Mouse (Mus musculus): ENCODE results near the gene Cnppd1. TPM values are rescaled to one million over a fixed set of nuclear protein-coding genes. Genes with fewer than 3 reads are reported as not detected.
A peak's percentile ranks its signal among the peaks of the same experiment; 100 is the strongest.

Cnppd1 gene
- polyA plus RNA-seq, 1 experiment from 2014 or later = 45.6 TPM

DNA sequence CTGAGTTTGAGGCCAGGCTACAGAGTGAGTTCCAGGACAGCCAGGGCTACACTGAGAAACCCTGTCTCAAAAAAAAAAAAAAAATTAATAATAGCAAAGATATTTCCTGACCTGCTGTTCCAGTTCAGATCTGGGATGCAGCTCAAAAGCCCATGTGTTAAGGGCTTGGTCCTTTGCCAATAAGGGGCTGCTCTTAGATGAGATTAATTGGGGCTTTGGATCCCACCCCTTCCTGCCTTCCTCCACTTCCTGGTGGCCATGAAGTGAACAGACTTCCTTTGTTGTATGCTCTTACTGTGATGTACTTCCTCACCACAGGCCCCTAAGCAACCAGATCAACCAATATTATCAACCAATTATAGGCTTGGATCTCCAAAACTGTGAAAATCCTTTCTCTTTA, 44.6 kb upstream of the Cnppd1 start:
- no peak for TF ChIP-seq CTCF (IDR thresholded peaks at IDR 0.05; ENCODE audit: low read depth)
- H3K9ac ChIP-seq (ENCODE audit: low read depth, low read length) = no peak overlapping the region
- no peak for ATAC-seq
- H3K4me2 ChIP-seq (replicated peaks; ENCODE audit: low read depth) = no peak overlapping the region
- H3K36me3 ChIP-seq (ENCODE audit: control insufficient read depth, insufficient read depth) = peaks cover 57% of the 10 kb centered on the region
- H3K27me3 ChIP-seq (replicated peaks; ENCODE audit: control insufficient read depth, insufficient read depth, low read length) = no peaks in the 10 kb centered on the region
- no peak overlapping the region for H3K4me3 ChIP-seq (ENCODE audit: low read depth, low read length)
- H3K27ac ChIP-seq (ENCODE audit: low read depth, low read length) = no peak overlapping the region
- peaks cover 4% of the 10 kb centered on the region; the same call in 1 of the 2 replicates for H3K4me1 ChIP-seq (replicated peaks; ENCODE audit: control insufficient read depth, insufficient read depth, low read length)
- H3K9me3 ChIP-seq (ENCODE audit: control insufficient read depth) = no peaks in the 10 kb centered on the region

DNA sequence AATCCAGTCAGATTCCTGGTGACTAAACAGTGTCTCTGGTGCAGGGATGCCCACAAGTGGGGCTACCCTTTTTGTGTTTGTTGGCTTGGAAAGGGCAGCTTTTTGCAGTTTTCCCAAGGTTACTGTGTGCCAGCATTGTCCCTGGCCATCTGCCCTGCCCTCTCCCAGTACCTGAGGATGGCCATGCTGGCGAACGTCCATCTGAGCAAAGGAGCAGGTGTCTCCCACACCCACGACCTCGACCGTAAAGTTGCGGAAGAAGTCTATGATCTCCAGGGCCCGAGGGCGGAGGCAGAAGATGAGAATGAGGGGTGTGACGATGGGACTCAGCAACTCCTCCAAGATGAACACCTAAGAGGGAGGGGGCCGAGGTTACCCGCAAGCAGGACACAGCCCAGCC, 43.0 kb upstream of the Cnppd1 start:
- Histone ChIP-seq H3K4me3 (ENCODE audit: low read depth, low read length) (no peak overlapping the region), H3K27me3 (replicated peaks; ENCODE audit: control insufficient read depth, insufficient read depth, low read length) (no peaks in the 10 kb centered on the region), H3K9ac (ENCODE audit: low read depth, low read length) (no peak overlapping the region), H3K36me3 (ENCODE audit: control insufficient read depth, insufficient read depth) (peaks cover 68% of the 10 kb centered on the region), H3K4me2 (replicated peaks; ENCODE audit: low read depth) (no peak overlapping the region), H3K27ac (ENCODE audit: low read depth, low read length) (no peak overlapping the region), H3K4me1 (replicated peaks; ENCODE audit: control insufficient read depth, insufficient read depth, low read length) (0 out of 2 replicates have a peak, but pooled peaks cover 2% of the 10 kb centered on the region), H3K9me3 (ENCODE audit: control insufficient read depth) (no peaks in the 10 kb centered on the region)
- TF ChIP-seq CTCF (IDR thresholded peaks at IDR 0.05; ENCODE audit: low read depth) = no peak
- ATAC-seq = no peak
- WGBS = 85% methylated on average over 11 of the region's 11 CpGs

DNA sequence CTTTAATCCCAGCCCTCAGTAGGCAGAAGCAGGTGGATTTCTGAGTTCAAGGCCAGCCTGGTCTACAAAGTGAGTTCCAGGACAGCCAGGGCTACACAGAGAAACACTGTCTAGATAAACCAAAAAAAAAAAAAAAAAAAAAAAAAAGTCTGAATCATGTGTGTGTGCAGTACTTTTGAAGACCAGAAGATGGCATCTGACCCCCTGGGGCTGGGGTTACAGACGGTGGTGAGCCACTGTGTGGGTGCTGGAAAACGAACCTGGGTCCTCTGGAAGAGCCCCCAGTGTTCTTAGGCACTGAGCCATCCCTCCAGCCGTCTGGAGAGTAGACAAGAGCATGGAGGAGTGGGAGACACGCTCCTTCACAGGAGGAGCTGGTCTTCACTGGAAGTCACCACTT, 39.6 kb upstream of the Cnppd1 start:
- 78% methylated on average over 4 of the region's 4 CpGs for WGBS
- ATAC-seq = no peak

DNA sequence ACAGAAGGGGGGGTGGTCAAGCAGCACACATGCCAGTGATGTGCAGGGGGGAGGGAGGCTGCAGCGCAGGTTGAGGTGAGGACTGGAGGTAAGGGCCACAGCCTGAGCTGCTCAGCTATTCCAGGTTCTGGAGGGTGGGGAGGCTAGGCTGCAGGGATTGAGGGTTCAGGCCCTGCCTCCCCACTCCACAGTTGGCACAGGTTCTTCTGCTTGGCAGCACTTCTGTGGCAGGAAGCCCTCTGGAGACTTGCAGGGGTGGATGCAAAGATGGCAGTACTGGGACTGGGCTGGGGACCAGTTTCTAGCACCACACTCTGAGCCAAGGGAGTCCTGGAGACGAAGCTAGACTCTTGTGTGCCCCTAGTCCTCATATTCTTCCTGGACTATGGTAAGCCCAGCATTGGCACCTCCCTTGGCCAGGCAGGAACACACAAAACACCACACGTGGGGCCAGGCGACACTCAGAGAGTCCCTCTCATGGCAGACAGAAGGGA, 38.9 kb upstream of the Cnppd1 start:
- Histone ChIP-seq H3K4me3 (ENCODE audit: low read depth, low read length) (no peak overlapping the region), H3K9me3 (ENCODE audit: control insufficient read depth) (no peaks in the 10 kb centered on the region), H3K27me3 (replicated peaks; ENCODE audit: control insufficient read depth, insufficient read depth, low read length) (no peaks in the 10 kb centered on the region), H3K36me3 (ENCODE audit: control insufficient read depth, insufficient read depth) (peaks cover 51% of the 10 kb centered on the region), H3K9ac (ENCODE audit: low read depth, low read length) (no peak overlapping the region), H3K4me2 (replicated peaks; ENCODE audit: low read depth) (no peak overlapping the region), H3K27ac (ENCODE audit: low read depth, low read length) (no peak overlapping the region), H3K4me1 (replicated peaks; ENCODE audit: control insufficient read depth, insufficient read depth, low read length) (0 out of 2 replicates have a peak, but pooled peaks cover 2% of the 10 kb centered on the region)
- WGBS = 79% methylated on average over 4 of the region's 4 CpGs
- no peak for TF ChIP-seq CTCF (IDR thresholded peaks at IDR 0.05; ENCODE audit: low read depth)
- ATAC-seq = no peak

More for the DNA sequence above, 39.6 kb upstream of the Cnppd1 start:
- Histone ChIP-seq H3K27me3 (replicated peaks; ENCODE audit: control insufficient read depth, insufficient read depth, low read length) (no peaks in the 10 kb centered on the region), H3K4me3 (ENCODE audit: low read depth, low read length) (no peak overlapping the region), H3K9ac (ENCODE audit: low read depth, low read length) (no peak overlapping the region), H3K27ac (ENCODE audit: low read depth, low read length) (no peak overlapping the region), H3K4me1 (replicated peaks; ENCODE audit: control insufficient read depth, insufficient read depth, low read length) (0 out of 2 replicates have a peak, but pooled peaks cover 2% of the 10 kb centered on the region), H3K36me3 (ENCODE audit: control insufficient read depth, insufficient read depth) (peaks cover 56% of the 10 kb centered on the region), H3K9me3 (ENCODE audit: control insufficient read depth) (no peaks in the 10 kb centered on the region), H3K4me2 (replicated peaks; ENCODE audit: low read depth) (no peak overlapping the region)
- peak; percentile 47 for TF ChIP-seq CTCF (IDR thresholded peaks at IDR 0.05; ENCODE audit: low read depth)

DNA sequence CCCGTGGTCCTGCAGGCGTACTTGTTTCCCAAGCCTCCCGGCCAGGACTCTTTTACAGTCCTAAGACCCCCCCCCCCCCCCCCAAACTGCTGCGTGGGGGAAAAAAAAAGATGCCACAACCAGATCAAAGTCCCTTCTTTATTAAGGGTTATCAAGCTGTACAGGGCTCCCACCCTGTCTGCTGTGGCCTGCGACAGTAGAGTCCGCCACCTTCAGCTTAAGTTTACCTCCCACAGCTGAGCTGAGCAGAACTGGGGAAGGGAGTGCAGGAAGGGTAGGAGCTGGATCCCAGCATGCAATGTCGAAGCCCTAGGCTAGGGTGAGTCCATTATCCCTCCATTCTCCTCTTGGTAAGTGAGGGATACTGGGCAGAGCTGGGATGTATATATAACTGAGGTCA, 38.2 kb upstream of the Cnppd1 start:
- Histone ChIP-seq H3K36me3 (ENCODE audit: control insufficient read depth, insufficient read depth) (peaks cover 50% of the 10 kb centered on the region), H3K27me3 (replicated peaks; ENCODE audit: control insufficient read depth, insufficient read depth, low read length) (no peaks in the 10 kb centered on the region), H3K9ac (ENCODE audit: low read depth, low read length) (no peak overlapping the region), H3K9me3 (ENCODE audit: control insufficient read depth) (no peaks in the 10 kb centered on the region), H3K4me3 (ENCODE audit: low read depth, low read length) (0 out of 2 replicates have a peak overlapping the region, but pooled peaks have one; percentile 60), H3K27ac (ENCODE audit: low read depth, low read length) (peak overlapping the region; percentile 64; the same call in 1 of the 2 replicates), H3K4me2 (replicated peaks; ENCODE audit: low read depth) (peak overlapping the region; percentile 98), H3K4me1 (replicated peaks; ENCODE audit: control insufficient read depth, insufficient read depth, low read length) (0 out of 2 replicates have a peak, but pooled peaks cover 2% of the 10 kb centered on the region)
- WGBS = 20% methylated on average over 6 of the region's 7 CpGs
- TF ChIP-seq CTCF (IDR thresholded peaks at IDR 0.05; ENCODE audit: low read depth) = no peak
- ATAC-seq = 0 out of 2 replicates have a peak, but pooled peaks have one; percentile 20

DNA sequence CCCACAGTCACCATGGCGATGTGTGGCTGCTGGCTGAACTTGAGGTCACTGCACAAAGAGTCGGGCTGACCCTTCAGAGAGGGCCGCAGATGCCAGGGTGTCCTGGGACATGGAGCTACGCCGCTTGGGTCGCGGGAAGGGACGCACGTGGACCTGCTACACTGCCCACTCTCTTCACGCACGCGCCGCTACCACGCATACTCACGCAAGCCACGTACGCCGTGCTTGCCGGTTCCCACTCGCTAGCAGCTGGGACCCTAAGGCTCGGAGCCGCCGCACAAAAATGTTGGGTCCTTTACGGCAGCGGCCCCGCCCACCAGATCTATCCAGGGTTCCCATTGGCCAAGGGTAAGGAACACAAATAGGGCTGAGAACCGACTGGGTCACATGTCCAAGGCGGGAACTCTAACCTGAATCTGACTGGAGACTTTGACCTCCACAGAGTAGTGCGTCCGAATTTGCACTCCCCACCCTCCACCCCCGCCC, 37.6 kb upstream of the Cnppd1 start, which contains the start of gene Abcb6:
Gene Abcb6, minus strand, starts transcription at position 288 of the 486 bp plus-strand sequence.
- H3K4me2 ChIP-seq (replicated peaks; ENCODE audit: low read depth) = peak within 1 kb of the TSS; percentile 98
- H3K27me3 ChIP-seq (replicated peaks; ENCODE audit: control insufficient read depth, insufficient read depth, low read length) = no peaks in the 10 kb centered on the region
- peak within 1 kb of the TSS; percentile 60 for H3K4me3 ChIP-seq (ENCODE audit: low read depth, low read length)
- WGBS = under 1% methylated on average over 31 of the region's 31 CpGs
- peaks cover 49% of the 10 kb centered on the region for H3K36me3 ChIP-seq (ENCODE audit: control insufficient read depth, insufficient read depth)
- no peak for TF ChIP-seq CTCF (IDR thresholded peaks at IDR 0.05; ENCODE audit: low read depth)
- peak; percentile 87 for ATAC-seq
- H3K27ac ChIP-seq (ENCODE audit: low read depth, low read length) = peak within 1 kb of the TSS; percentile 64; the same call in 1 of the 2 replicates
- H3K4me1 ChIP-seq (replicated peaks; ENCODE audit: control insufficient read depth, insufficient read depth, low read length) = 0 out of 2 replicates have a peak, but pooled peaks cover 2% of the 10 kb centered on the region
- H3K9ac ChIP-seq (ENCODE audit: low read depth, low read length) = peak within 1 kb of the TSS; percentile 38
- H3K9me3 ChIP-seq (ENCODE audit: control insufficient read depth) = no peaks in the 10 kb centered on the region

Measured in intestine, postnatal 0 days (tissue).